Comparison of ENCODE assay signal across 18 mouse cellular contexts in genomic region chr11:22600370-22600769, GRCm38 (mm10).
"Had no signal": no experiment of that assay in that cellular context is flagged by ENCODE, and none has a peak within 500 bp of the region (broad histone marks: within the 10 kb centered on the region; RNA-seq: fewer than 3 reads in every experiment).

No protein-coding gene starts in this region.

- DNase-seq: kidney, postnatal 25 days; layer of hippocampus, adult 9-11 months; liver; lung, adult 18-20 months; right cerebral cortex, adult 18-20 months; right cerebral cortex, postnatal 14 days; right cerebral cortex, postnatal 4 days; thymus, adult 2 months; thymus, postnatal 14 days had no signal

- H3K36me3 ChIP-seq: limb, embryonic 12.5 days; liver, embryonic 12.5 days; liver, embryonic 15.5 days; lung, embryonic 15.5 days; midbrain, embryonic 12.5 days; midbrain, embryonic 15.5 days; neural tube, embryonic 12.5 days; neural tube, embryonic 15.5 days had no signal

- H3K4me3 ChIP-seq: layer of hippocampus, adult 2 months; limb, embryonic 12.5 days; liver, embryonic 12.5 days; liver, embryonic 15.5 days; lung, embryonic 15.5 days; midbrain, embryonic 12.5 days; midbrain, embryonic 15.5 days; neural tube, embryonic 12.5 days; neural tube, embryonic 15.5 days had no signal

- H3K27me3 ChIP-seq: limb, embryonic 12.5 days; liver, embryonic 12.5 days; liver, embryonic 15.5 days; lung, embryonic 15.5 days; midbrain, embryonic 12.5 days; midbrain, embryonic 15.5 days; neural tube, embryonic 12.5 days; neural tube, embryonic 15.5 days had no signal

- H3K4me1 ChIP-seq: limb, embryonic 12.5 days; midbrain, embryonic 15.5 days; neural tube, embryonic 12.5 days had no signal

- ATAC-seq: liver, embryonic 12.5 days; midbrain, embryonic 15.5 days had no signal

- H3K9me3 ChIP-seq: limb, embryonic 12.5 days; liver, embryonic 15.5 days; lung, embryonic 15.5 days; midbrain, embryonic 12.5 days; midbrain, embryonic 15.5 days; neural tube, embryonic 12.5 days; neural tube, embryonic 15.5 days had no signal
